Mouse (Mus musculus) T-cell, adult 66 days (primary cell): ENCODE results near the gene Gm904. TPM values are rescaled to one million over a fixed set of nuclear protein-coding genes. Genes with fewer than 3 reads are reported as not detected.

Experiments used
- total RNA-seq, 2 experiments: library from RNA; stranded (reverse); gene quantifications; 3 replicates in 1 of 2; 4 replicates in 1 of 2; pipeline ENCODE4 v1.2.4; 2023

Gene Gm904
- total RNA-seq: not detected

GRCm38 (mm10) chr13:50642928-50643327 is at the start of gene Gm904:
Gene Gm904, plus strand, starts transcription at chr13:50643228.

Other genes starting within 250 kb of the Gm904 start
- gene Fbxw17, start 225.4 kb upstream of the Gm904 start, total RNA-seq: 10 to 100 TPM; 14.0 to 22.3 TPM
- not detected for gene Gm47429, start 199.3 kb upstream of the Gm904 start, total RNA-seq
- gene Nutm2, start 175.9 kb upstream of the Gm904 start, total RNA-seq: not detected
- not detected for gene Gm8765, start 55.1 kb downstream of the Gm904 start, total RNA-seq